ENCODE assay signal across 28 mouse cellular contexts in genomic region chr10:128964961-128965360, GRCm38 (mm10). TPM values are rescaled to one million over a fixed set of nuclear protein-coding genes. Genes with fewer than 3 reads are reported as not detected.
A peak's percentile ranks its signal among the peaks of the same experiment; 100 is the strongest.
DNase-seq lines count a peak whose midpoint lies in the region; ATAC-seq and TF ChIP-seq lines count a peak whose summit lies in the region.
"Had no signal": no experiment of that assay in that cellular context is flagged by ENCODE, and none has a peak within 500 bp of the region (broad histone marks: within the 10 kb centered on the region; RNA-seq: fewer than 3 reads in every experiment).

No protein-coding gene starts in this region.

- WGBS in kidney, embryonic 15.5 days = 64% methylated on average over 2 of the region's 2 CpGs
- WGBS in liver, embryonic 16.5 days (ENCODE audit: insufficient replicate concordance) = 44% methylated on average over 2 of the region's 2 CpGs
- 70% methylated on average over 2 of the region's 2 CpGs for WGBS in hindbrain, postnatal 0 days

- H3K27ac ChIP-seq in kidney, embryonic 15.5 days = 0 out of 2 replicates have a peak overlapping the region, but pooled peaks have one; percentile 32
- H3K27ac ChIP-seq in liver, embryonic 16.5 days (ENCODE audit: low read length) = no peak overlapping the region
- H3K27ac ChIP-seq in hindbrain, postnatal 0 days = no peak overlapping the region
- H3K27ac ChIP-seq: heart, adult 2 months; heart, embryonic 15.5 days; left cerebral cortex, adult 2 months; midbrain, embryonic 10.5 days had no signal

- ATAC-seq in kidney, embryonic 15.5 days (replicated peaks; ENCODE audit: low FRiP score) = peak; percentile 71
- ATAC-seq in liver, embryonic 16.5 days (ENCODE audit: low read depth) = peak; percentile 94
- no peak for ATAC-seq in hindbrain, postnatal 0 days
- ATAC-seq: hindbrain, embryonic 16.5 days had no signal

- intact Hi-C loops in gastrocnemius, postnatal 14 days (cut with DNase I; ENCODE audit: low total_unique reads) = no loop called here

- H3K27me3 ChIP-seq in kidney, embryonic 15.5 days = no peaks in the 10 kb centered on the region
- peaks cover 12% of the 10 kb centered on the region for H3K27me3 ChIP-seq in liver, embryonic 16.5 days (ENCODE audit: control insufficient read depth, insufficient read depth, low read depth, low read length)
- H3K27me3 ChIP-seq in hindbrain, postnatal 0 days (ENCODE audit: insufficient read depth, low read length) = no peaks in the 10 kb centered on the region
- H3K27me3 ChIP-seq: heart, embryonic 15.5 days had no signal

- peak; percentile 44 for DNase-seq in kidney, adult 18-20 months
- peak; percentile 15 for DNase-seq in liver
- no peak for DNase-seq in left cerebral cortex, adult 9 months (ENCODE audit: low spot score in 2 of 2)
- no peak for DNase-seq in hindbrain, postnatal 0 days (ENCODE audit: low spot score)
- no peak for DNase-seq in layer of hippocampus, adult 8-10 months (ENCODE audit: low spot score in 2 of 2)
- no peak for DNase-seq in gastrocnemius, postnatal 14 days
- DNase-seq: adrenal gland, postnatal 36 days; B cell, adult 2 months; cerebellum, adult 18-20 months; cerebellum, postnatal 25 days; embryo, embryonic 11 days; heart, adult 2 months; heart, postnatal 4 days; layer of hippocampus, adult 9-11 months; lung, embryonic 14.5 days; lung, postnatal 4 days; right cerebral cortex, postnatal 25 days had no signal

- no peak overlapping the region for H3K9ac ChIP-seq in kidney, embryonic 15.5 days
- no peak overlapping the region for H3K9ac ChIP-seq in liver, embryonic 16.5 days (ENCODE audit: low read depth, low read length)
- no peak overlapping the region for H3K9ac ChIP-seq in hindbrain, postnatal 0 days (replicated peaks; ENCODE audit: low read length)
- H3K9ac ChIP-seq: heart, embryonic 15.5 days; lung, embryonic 14.5 days had no signal

- no peak overlapping the region for H3K4me3 ChIP-seq in kidney, embryonic 15.5 days (replicated peaks)
- H3K4me3 ChIP-seq in liver, embryonic 16.5 days (ENCODE audit: low read depth, low read length) = no peak overlapping the region
- no peak overlapping the region for H3K4me3 ChIP-seq in hindbrain, postnatal 0 days (ENCODE audit: low read length)
- H3K4me3 ChIP-seq: heart, adult 2 months; heart, embryonic 15.5 days; left cerebral cortex, adult 2 months; midbrain, embryonic 10.5 days had no signal

- no peak overlapping the region for H3K4me2 ChIP-seq in kidney, embryonic 15.5 days
- H3K4me2 ChIP-seq in liver, embryonic 16.5 days (ENCODE audit: low read depth, low read length) = no peak overlapping the region
- H3K4me2 ChIP-seq in hindbrain, postnatal 0 days (ENCODE audit: low read depth, low read length) = no peak overlapping the region
- H3K4me2 ChIP-seq: heart, embryonic 15.5 days; lung, embryonic 14.5 days had no signal

- H3K9me3 ChIP-seq in kidney, embryonic 15.5 days (replicated peaks) = no peaks in the 10 kb centered on the region
- H3K9me3 ChIP-seq in liver, embryonic 16.5 days (replicated peaks; ENCODE audit: control insufficient read depth, low read length) = no peaks in the 10 kb centered on the region
- H3K9me3 ChIP-seq in hindbrain, postnatal 0 days (ENCODE audit: low read length) = no peaks in the 10 kb centered on the region
- H3K9me3 ChIP-seq: heart, embryonic 15.5 days; midbrain, embryonic 10.5 days had no signal

- H3K36me3 ChIP-seq in kidney, embryonic 15.5 days = no peaks in the 10 kb centered on the region
- H3K36me3 ChIP-seq in liver, embryonic 16.5 days (ENCODE audit: control insufficient read depth, insufficient read depth) = no peaks in the 10 kb centered on the region
- no peaks in the 10 kb centered on the region for H3K36me3 ChIP-seq in hindbrain, postnatal 0 days (ENCODE audit: insufficient read depth, low read length)
- H3K36me3 ChIP-seq: heart, embryonic 15.5 days; midbrain, embryonic 10.5 days had no signal

- no peak for TF ChIP-seq CTCF in hindbrain, postnatal 0 days (IDR thresholded peaks at IDR 0.05; ENCODE audit: low read depth)

- no peaks in the 10 kb centered on the region for H3K4me1 ChIP-seq in kidney, embryonic 15.5 days
- H3K4me1 ChIP-seq in liver, embryonic 16.5 days (ENCODE audit: control insufficient read depth, low read depth, low read length) = no peaks in the 10 kb centered on the region
- H3K4me1 ChIP-seq in hindbrain, postnatal 0 days (ENCODE audit: insufficient read depth, low read length) = no peaks in the 10 kb centered on the region
- H3K4me1 ChIP-seq: heart, embryonic 15.5 days; midbrain, embryonic 10.5 days had no signal

RNA-seq across cellular contexts. Expression of gene Mettl7b, which starts 4.2 kb away (rescaled TPM):
- polyA plus RNA-seq in kidney, embryonic 15.5 days (2015; fragmentation: Nextera tagmentation; extraction: Ambion mirVana) = 5.6 and 6.4 TPM in 2 replicates
- polyA plus RNA-seq in liver, embryonic 16.5 days (2015; fragmentation: Nextera tagmentation; extraction: Ambion mirVana) = 0.22 TPM in 1 of 2 replicates, not detected in the other
- total RNA-seq in hindbrain, postnatal 0 days (2014; rRNA removed) = not detected in 2 replicates
- polyA plus RNA-seq in hindbrain, postnatal 0 days (2015; fragmentation: Nextera tagmentation; extraction: Ambion mirVana) = not detected in 2 replicates
- not detected for total RNA-seq in layer of hippocampus, adult 8-10 months (2022)
- under 1 TPM in 1 of 2 experiments, not detected in 1; 0.16 TPM for total RNA-seq in gastrocnemius, postnatal 14 days (2021)
- total RNA-seq: heart, adult 2 months; left cerebral cortex, adult 2 months; midbrain, postnatal 0 days had no signal
- polyA plus RNA-seq: embryonic facial prominence, embryonic 14.5 days; heart, embryonic 15.5 days; hindbrain, embryonic 16.5 days; limb, embryonic 11.5 days; lung, embryonic 14.5 days; midbrain, embryonic 10.5 days; midbrain, postnatal 0 days had no signal

RNA-seq across cellular contexts. Expression of gene Olfr9, which starts 24.3 kb away (rescaled TPM):
- not detected in 2 replicates for polyA plus RNA-seq in kidney, embryonic 15.5 days (2015; fragmentation: Nextera tagmentation; extraction: Ambion mirVana)
- polyA plus RNA-seq in liver, embryonic 16.5 days (2015; fragmentation: Nextera tagmentation; extraction: Ambion mirVana) = not detected in 2 replicates
- total RNA-seq in hindbrain, postnatal 0 days (2014; rRNA removed) = not detected in 2 replicates
- not detected in 2 replicates for polyA plus RNA-seq in hindbrain, postnatal 0 days (2015; fragmentation: Nextera tagmentation; extraction: Ambion mirVana)
- total RNA-seq in layer of hippocampus, adult 8-10 months (2022) = not detected
- not detected for total RNA-seq in gastrocnemius, postnatal 14 days (2021)
- total RNA-seq: adrenal gland, postnatal 36 days; gastrocnemius, adult 8-10 months; heart, adult 2 months; heart, postnatal 4 days; left cerebral cortex, adult 2 months; midbrain, postnatal 0 days had no signal
- polyA plus RNA-seq: embryonic facial prominence, embryonic 14.5 days; heart, adult 2 months; heart, embryonic 15.5 days; hindbrain, embryonic 16.5 days; limb, embryonic 11.5 days; lung, embryonic 14.5 days; midbrain, embryonic 10.5 days; midbrain, postnatal 0 days; stomach, embryonic 16.5 days had no signal

RNA-seq across cellular contexts. Expression of gene Itga7, which starts 31.3 kb away (rescaled TPM):
- polyA plus RNA-seq in kidney, embryonic 15.5 days (2015; fragmentation: Nextera tagmentation; extraction: Ambion mirVana) = 3.6 and 4.2 TPM in 2 replicates
- 0.39 and 0.83 TPM in 2 replicates for polyA plus RNA-seq in liver, embryonic 16.5 days (2015; fragmentation: Nextera tagmentation; extraction: Ambion mirVana)
- 29.0 and 30.6 TPM in 2 replicates for total RNA-seq in hindbrain, postnatal 0 days (2014; rRNA removed)
- polyA plus RNA-seq in hindbrain, postnatal 0 days (2015; fragmentation: Nextera tagmentation; extraction: Ambion mirVana) = 15.1 and 16.9 TPM in 2 replicates
- 10 to 100 TPM; 29.5 to 35.4 (median 31.6) TPM for total RNA-seq in layer of hippocampus, adult 8-10 months (2022)
- total RNA-seq in gastrocnemius, postnatal 14 days (2021) = 10 to 100 TPM; 88.7 to 94.7 TPM

RNA-seq across cellular contexts. Expression of gene Bloc1s1, which starts 41.1 kb away (rescaled TPM):
- polyA plus RNA-seq in kidney, embryonic 15.5 days (2015; fragmentation: Nextera tagmentation; extraction: Ambion mirVana) = 220 and 231 TPM in 2 replicates
- polyA plus RNA-seq in liver, embryonic 16.5 days (2015; fragmentation: Nextera tagmentation; extraction: Ambion mirVana) = 92.8 and 96.6 TPM in 2 replicates
- total RNA-seq in hindbrain, postnatal 0 days (2014; rRNA removed) = 70.9 and 97.6 TPM in 2 replicates
- 292 and 298 TPM in 2 replicates for polyA plus RNA-seq in hindbrain, postnatal 0 days (2015; fragmentation: Nextera tagmentation; extraction: Ambion mirVana)
- 100 to 1,000 TPM in 2 of 4 experiments, 10 to 100 TPM in 2; 69.0 to 104 (median 90.6) TPM for total RNA-seq in layer of hippocampus, adult 8-10 months (2022)
- total RNA-seq in gastrocnemius, postnatal 14 days (2021) = 100 to 1,000 TPM; 174 to 181 TPM

RNA-seq across cellular contexts. Expression of gene Rdh5, which starts 42.3 kb away (rescaled TPM):
- polyA plus RNA-seq in kidney, embryonic 15.5 days (2015; fragmentation: Nextera tagmentation; extraction: Ambion mirVana) = 15.3 and 18.8 TPM in 2 replicates
- 20.8 and 21.9 TPM in 2 replicates for polyA plus RNA-seq in liver, embryonic 16.5 days (2015; fragmentation: Nextera tagmentation; extraction: Ambion mirVana)
- 22.6 and 24.8 TPM in 2 replicates for total RNA-seq in hindbrain, postnatal 0 days (2014; rRNA removed)
- polyA plus RNA-seq in hindbrain, postnatal 0 days (2015; fragmentation: Nextera tagmentation; extraction: Ambion mirVana) = 21.0 and 29.2 TPM in 2 replicates
- total RNA-seq in layer of hippocampus, adult 8-10 months (2022) = 1 to 10 TPM; 4.5 to 7.8 (median 7.2) TPM
- 1 to 10 TPM; 5.6 to 7.7 TPM for total RNA-seq in gastrocnemius, postnatal 14 days (2021)

Comparison
In these comparisons a context has a peak if more than half of its experiments do, and no peak if none do; other contexts are left out.
1. DNase-seq: peak in kidney, adult 18-20 months (single experiment) and liver (single experiment); none in left cerebral cortex, adult 9 months (0 of 2), hindbrain, postnatal 0 days (single experiment), layer of hippocampus, adult 8-10 months (0 of 2) and gastrocnemius, postnatal 14 days (single experiment).